Mouse (Mus musculus): Measurements from ENCODE around the gene Smim11. TPM values are rescaled to one million over a fixed set of nuclear protein-coding genes. Genes with fewer than 3 reads are reported as not detected.
A peak's percentile ranks its signal among the peaks of the same experiment; 100 is the strongest.

The Smim11 gene
- polyA plus RNA-seq, 1 experiment from 2014 or later: 117 TPM

DNA sequence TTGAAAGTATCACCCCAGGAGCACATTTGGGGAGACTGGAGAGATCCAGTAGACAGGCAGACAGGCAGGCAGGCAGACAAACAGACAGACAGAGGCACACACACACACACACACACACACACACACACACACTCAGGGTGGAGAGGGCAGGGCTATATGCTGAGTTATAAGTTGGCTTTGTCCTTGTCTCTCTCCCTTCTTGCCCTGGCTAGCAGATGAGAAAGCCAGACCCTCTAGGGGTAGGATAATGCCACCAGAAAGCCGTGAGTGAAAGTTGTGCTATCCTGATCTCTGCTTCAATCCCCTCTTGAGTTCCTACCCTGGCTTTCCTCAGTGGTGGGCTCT, 23.9 kb downstream of the Smim11 start:
- H3K27me3 ChIP-seq (ENCODE audit: insufficient read depth, poor library complexity, severe bottlenecking): no peaks in the 10 kb centered on the region
- H3K9me3 ChIP-seq: no peaks in the 10 kb centered on the region
- DNase-seq (ENCODE audit: low spot score): no peak
- peaks cover 17% of the 10 kb centered on the region for H3K4me1 ChIP-seq
- 65% methylated on average over 1 of the region's 1 CpGs for WGBS
- no peaks in the 10 kb centered on the region for H3K36me3 ChIP-seq
- peak overlapping the region; percentile 7; the same call in 1 of the 2 replicates for H3K27ac ChIP-seq
- no peak overlapping the region for H3K4me3 ChIP-seq

DNA sequence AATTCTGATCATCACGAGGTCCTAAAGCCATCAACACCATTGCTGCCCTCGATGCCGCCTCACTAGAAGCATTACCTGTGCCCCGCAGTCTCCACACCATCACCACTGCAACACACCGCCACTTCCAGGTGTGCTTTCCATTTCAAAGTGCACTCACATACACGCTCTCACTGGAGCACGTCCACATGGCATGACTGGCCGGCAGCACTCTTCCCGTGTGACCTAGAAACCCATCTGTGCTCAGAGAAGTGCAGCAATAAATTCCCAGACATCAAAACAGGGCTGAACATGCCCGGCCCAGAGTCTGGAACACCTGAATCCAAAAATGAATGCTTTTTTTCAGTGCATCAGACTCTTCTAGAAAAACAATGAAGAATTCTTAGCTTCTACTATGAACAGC, 26.8 kb downstream of the Smim11 start:
- 86% methylated on average over 10 of the region's 10 CpGs for WGBS
- DNase-seq (ENCODE audit: low spot score): no peak
- H3K27me3 ChIP-seq (ENCODE audit: insufficient read depth, poor library complexity, severe bottlenecking): no peaks in the 10 kb centered on the region

DNA sequence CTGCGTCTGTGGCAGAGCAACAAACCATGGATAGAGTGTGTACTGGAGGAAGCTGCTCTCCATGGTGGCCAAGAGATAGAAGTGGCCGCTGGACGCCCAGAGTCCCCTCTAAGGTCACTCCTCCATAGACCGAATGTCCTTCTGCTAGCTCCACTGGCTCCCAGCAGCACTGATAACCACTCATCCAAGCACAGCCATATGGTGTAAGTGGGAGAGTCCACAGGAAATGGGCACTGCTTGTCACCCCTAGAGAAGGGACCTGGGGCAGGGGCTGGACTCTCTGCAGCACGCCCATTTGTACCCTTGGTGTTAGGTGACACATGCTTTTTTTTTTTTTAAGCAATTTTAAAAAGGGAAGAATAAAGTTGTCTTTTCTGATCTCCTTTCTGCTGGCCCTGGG, 29.9 kb downstream of the Smim11 start:
- DNase-seq (ENCODE audit: low spot score): no peak
- no peak overlapping the region for H3K4me3 ChIP-seq
- no peaks in the 10 kb centered on the region for H3K36me3 ChIP-seq
- no peaks in the 10 kb centered on the region for H3K9me3 ChIP-seq
- H3K27me3 ChIP-seq (ENCODE audit: insufficient read depth, poor library complexity, severe bottlenecking): no peaks in the 10 kb centered on the region
- H3K27ac ChIP-seq: peak overlapping the region; percentile 13; the same call in 1 of the 2 replicates
- WGBS: 49% methylated on average over 5 of the region's 5 CpGs
- peaks cover 35% of the 10 kb centered on the region for H3K4me1 ChIP-seq

More for the DNA sequence above, 26.8 kb downstream of the Smim11 start:
- Histone ChIP-seq H3K36me3 (no peaks in the 10 kb centered on the region), H3K27ac (no peak overlapping the region), H3K9me3 (no peaks in the 10 kb centered on the region), H3K4me3 (no peak overlapping the region), H3K4me1 (peaks cover 32% of the 10 kb centered on the region)

DNA sequence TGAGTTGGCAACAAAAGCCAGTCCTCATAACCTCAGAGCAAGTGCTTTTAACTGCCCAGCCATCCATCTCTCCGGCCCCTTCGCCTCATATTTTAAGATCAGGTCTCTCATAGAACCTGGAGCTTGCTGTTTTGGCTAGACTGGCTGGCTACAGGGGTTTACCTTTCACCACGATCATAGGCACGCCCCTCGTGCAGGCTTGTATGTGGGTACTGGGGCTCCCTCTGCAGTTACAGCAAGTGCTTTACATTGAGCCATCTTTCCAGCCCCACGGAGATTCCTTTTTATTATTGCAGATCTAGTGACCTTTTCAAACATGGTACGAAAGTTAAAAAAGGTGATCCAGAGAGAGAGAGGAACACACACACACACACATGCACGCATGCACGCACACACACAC, 33.5 kb downstream of the Smim11 start:
- Histone ChIP-seq H3K27ac (peak overlapping the region; percentile 47; the same call in 1 of the 2 replicates), H3K4me1 (peaks cover 39% of the 10 kb centered on the region), H3K36me3 (no peaks in the 10 kb centered on the region), H3K9me3 (no peaks in the 10 kb centered on the region), H3K4me3 (no peak overlapping the region), H3K27me3 (ENCODE audit: insufficient read depth, poor library complexity, severe bottlenecking) (no peaks in the 10 kb centered on the region)
- WGBS: 62% methylated on average over 9 of the region's 9 CpGs
- DNase-seq (ENCODE audit: low spot score): no peak

DNA sequence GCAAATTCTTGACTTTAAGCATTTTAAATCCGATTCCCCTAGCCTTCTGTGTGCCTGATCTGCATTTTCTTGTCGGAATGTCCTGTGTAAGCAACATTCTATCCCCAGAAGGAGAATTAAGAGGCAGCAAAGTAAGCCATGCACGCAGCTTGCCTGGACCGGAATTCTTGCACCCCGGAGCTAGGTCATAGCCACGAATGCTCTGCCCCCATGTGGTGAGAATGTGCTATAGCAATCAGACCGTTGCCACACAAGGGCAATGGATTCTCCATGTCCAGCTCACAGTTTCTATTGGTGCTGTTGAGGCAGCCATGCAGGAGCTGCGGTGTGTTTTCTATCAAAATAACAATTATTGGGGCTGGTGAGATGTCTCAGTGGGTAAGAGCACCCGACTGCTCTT, 35.2 kb downstream of the Smim11 start:
- Histone ChIP-seq H3K27me3 (ENCODE audit: insufficient read depth, poor library complexity, severe bottlenecking) (no peaks in the 10 kb centered on the region), H3K4me1 (peaks cover 44% of the 10 kb centered on the region), H3K27ac (no peak overlapping the region; the same call in 1 of the 2 replicates), H3K4me3 (no peak overlapping the region), H3K36me3 (no peaks in the 10 kb centered on the region), H3K9me3 (no peaks in the 10 kb centered on the region)
- 8% methylated on average over 9 of the region's 9 CpGs for WGBS
- DNase-seq (ENCODE audit: low spot score): peak; percentile 90

DNA sequence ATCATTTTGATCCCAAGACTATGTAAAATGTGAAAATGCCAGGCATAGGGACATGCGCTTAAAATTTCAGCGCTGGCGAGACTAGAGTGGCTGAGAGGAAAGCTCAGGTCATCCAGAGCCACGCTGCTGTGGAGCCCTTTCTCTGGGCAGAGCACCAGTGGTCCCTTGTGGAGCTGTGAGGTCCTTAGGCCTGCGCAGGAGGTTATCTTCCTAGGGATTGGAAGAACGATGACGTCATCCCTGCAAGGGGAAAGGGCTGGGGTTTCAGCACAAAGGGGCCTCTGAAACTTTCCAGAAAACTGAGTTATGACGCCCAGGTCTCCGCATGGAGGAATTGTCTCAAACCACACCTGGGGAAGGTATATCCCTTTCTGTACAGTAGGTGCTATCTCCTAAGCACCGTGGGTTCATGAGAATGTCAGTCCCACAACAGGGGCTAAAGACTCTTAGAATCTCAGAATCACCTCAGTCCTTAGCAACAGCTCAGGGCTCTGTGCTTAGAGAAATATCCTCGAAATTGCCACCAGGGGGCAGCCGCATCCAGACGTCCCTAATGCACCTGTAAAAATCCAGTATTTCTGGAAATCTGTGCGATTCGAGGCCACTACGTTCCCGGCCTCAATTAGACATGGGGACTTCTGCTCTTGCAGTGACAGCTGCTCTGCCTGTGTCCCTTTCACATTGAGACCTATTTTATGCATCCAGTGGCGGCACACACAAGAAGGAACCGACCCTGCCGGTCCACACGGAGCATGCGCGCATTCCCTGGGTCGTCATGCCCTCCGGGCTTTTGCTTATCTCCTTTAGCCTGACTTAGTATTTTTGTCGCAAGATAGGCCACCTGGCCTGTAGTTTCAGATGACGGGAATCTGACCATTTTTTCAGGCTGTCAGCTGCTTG, 39.8 kb downstream of the Smim11 start:
- H3K4me3 ChIP-seq: peak overlapping the region; percentile 49
- H3K27me3 ChIP-seq (ENCODE audit: insufficient read depth, poor library complexity, severe bottlenecking): no peaks in the 10 kb centered on the region
- H3K4me1 ChIP-seq: peaks cover 49% of the 10 kb centered on the region
- 12% methylated on average over 27 of the region's 27 CpGs for WGBS
- no peaks in the 10 kb centered on the region for H3K36me3 ChIP-seq
- peak overlapping the region; percentile 89 for H3K27ac ChIP-seq
- no peaks in the 10 kb centered on the region for H3K9me3 ChIP-seq
- peak; percentile 92 for DNase-seq (ENCODE audit: low spot score)

DNA sequence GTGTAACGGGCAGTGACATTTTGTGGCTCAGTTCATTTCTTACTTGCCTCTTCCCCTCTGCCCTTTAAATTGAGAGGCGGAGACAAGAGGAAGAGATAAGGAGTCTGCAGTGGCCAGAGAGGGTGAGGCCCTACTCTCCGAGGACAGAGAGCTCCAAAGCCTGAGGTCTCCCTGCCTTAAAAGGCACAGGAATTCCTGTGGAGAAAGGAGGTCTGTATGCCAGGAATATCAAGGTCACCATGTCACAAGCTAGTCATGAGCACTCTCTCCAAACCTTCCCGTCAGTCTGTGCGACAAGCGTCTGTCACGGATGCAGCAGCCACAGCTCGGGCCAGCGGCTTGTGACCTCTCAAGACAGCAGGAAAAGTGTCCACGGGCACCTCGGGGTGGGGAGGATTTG, 44.1 kb downstream of the Smim11 start:
- no peaks in the 10 kb centered on the region for H3K36me3 ChIP-seq
- WGBS: 18% methylated on average over 11 of the region's 11 CpGs
- H3K4me1 ChIP-seq: peaks cover 57% of the 10 kb centered on the region
- no peak overlapping the region for H3K4me3 ChIP-seq
- no peaks in the 10 kb centered on the region for H3K27me3 ChIP-seq (ENCODE audit: insufficient read depth, poor library complexity, severe bottlenecking)
- peak overlapping the region; percentile 88 for H3K27ac ChIP-seq
- no peaks in the 10 kb centered on the region for H3K9me3 ChIP-seq
- peak; percentile 96 for DNase-seq (ENCODE audit: low spot score)

DNA sequence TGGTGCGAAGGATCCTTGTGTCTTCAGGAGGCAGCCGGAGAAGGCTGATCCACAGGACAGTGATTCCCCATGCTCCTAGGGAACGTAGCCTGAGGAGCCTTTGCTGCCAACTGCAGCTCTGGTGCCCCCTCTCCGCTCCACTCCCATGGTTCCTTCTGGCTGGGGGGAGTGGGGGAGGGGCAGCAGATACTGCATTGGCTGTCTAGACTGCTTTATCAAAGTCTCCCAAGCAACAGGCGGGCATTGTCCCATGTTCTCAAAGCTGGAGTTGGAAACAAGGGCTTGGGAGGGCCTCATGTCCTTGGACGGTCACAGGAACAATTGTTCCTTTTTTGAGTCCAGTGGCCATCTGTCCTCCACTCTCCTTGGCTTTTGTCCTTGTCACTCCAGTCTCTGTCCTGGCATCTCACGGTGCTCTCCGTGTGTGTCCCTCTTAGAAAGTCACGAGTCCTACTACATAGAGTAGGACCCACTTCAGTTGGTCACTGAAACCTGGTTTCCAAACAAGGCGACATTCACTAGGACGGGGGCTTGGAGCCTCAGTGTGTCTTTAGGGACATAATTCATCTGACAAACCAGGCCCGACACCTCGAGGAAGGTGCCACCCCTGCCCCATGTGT, 45.3 kb downstream of the Smim11 start:
- Histone ChIP-seq H3K36me3 (no peaks in the 10 kb centered on the region), H3K27ac (peak overlapping the region; percentile 88), H3K4me3 (no peak overlapping the region), H3K27me3 (ENCODE audit: insufficient read depth, poor library complexity, severe bottlenecking) (no peaks in the 10 kb centered on the region), H3K4me1 (peaks cover 46% of the 10 kb centered on the region), H3K9me3 (no peaks in the 10 kb centered on the region)
- DNase-seq (ENCODE audit: low spot score): peak; percentile 93
- 43% methylated on average over 13 of the region's 13 CpGs for WGBS

DNA sequence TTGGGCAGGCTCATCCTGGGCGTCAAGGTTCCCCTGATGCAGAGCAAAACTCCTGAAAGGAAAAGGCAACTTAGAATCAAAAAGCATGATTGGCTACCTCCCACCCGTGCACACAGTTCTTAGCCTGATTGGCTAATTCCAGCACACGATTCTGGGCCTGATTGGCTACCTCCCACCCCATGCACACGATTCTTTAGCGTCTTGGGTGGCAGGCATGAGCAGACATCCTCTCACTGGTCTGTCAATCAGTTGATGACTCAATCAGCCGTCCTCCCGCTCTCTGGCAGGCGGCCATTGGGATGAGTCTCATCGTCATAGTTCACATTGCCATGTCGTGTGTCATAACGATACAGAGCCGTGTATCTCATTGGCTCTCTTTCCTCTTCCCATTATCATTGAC, 47.9 kb downstream of the Smim11 start:
- H3K27ac ChIP-seq: peak overlapping the region; percentile 7; the same call in 1 of the 2 replicates
- H3K9me3 ChIP-seq: no peaks in the 10 kb centered on the region
- WGBS: 86% methylated on average over 12 of the region's 12 CpGs
- no peaks in the 10 kb centered on the region for H3K27me3 ChIP-seq (ENCODE audit: insufficient read depth, poor library complexity, severe bottlenecking)
- no peaks in the 10 kb centered on the region for H3K36me3 ChIP-seq
- no peak overlapping the region for H3K4me3 ChIP-seq
- peaks cover 43% of the 10 kb centered on the region for H3K4me1 ChIP-seq
- DNase-seq (ENCODE audit: low spot score): no peak

DNA sequence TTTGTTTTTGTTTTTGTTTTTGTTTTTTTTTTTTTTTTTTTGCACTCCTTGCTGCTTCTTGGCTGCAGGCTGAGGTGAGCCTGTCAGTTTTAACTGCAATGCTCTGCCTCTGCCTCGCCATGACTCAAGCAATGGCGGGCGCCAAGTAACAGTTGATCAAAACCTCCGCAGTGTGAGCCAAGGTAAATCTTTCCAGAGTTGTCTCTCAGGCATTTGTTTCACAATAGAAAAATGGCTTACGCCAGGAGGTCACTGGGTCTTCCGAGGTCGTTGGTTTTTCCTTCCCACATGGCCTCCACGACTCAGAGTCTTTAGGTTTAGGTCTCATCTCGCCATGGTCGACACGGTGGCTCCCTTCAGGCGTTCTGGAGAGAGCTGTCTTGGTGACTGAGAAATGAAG, 52.2 kb downstream of the Smim11 start:
- WGBS: 89% methylated on average over 12 of the region's 12 CpGs
- H3K9me3 ChIP-seq: no peaks in the 10 kb centered on the region
- H3K27me3 ChIP-seq (ENCODE audit: insufficient read depth, poor library complexity, severe bottlenecking): no peaks in the 10 kb centered on the region
- no peaks in the 10 kb centered on the region for H3K36me3 ChIP-seq
- H3K27ac ChIP-seq: no peak overlapping the region
- no peak for DNase-seq (ENCODE audit: low spot score)
- no peak overlapping the region for H3K4me3 ChIP-seq
- H3K4me1 ChIP-seq: peaks cover 50% of the 10 kb centered on the region

DNA sequence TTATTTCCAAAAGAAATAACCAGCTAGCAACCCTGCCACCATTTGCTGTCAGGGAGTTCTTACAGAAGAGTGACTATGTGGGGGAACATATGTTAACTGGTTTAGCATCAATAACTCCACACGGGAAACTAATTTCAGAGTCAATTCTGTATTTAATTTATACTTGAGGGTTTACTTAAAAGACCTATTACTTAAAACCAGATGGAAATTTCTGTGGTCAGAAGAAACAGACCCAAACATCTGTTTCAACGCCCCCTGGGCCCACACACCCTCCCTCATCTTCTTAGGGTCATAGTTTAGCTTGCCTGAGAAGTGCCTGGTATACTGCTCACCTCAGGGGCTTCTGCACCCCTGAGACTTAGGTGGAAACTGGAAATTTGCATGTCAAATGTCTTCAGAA, 52.8 kb downstream of the Smim11 start:
- Histone ChIP-seq H3K36me3 (no peaks in the 10 kb centered on the region), H3K4me1 (peaks cover 51% of the 10 kb centered on the region), H3K27me3 (ENCODE audit: insufficient read depth, poor library complexity, severe bottlenecking) (no peaks in the 10 kb centered on the region), H3K9me3 (no peaks in the 10 kb centered on the region), H3K4me3 (no peak overlapping the region), H3K27ac (peak overlapping the region; percentile 86; the same call in 1 of the 2 replicates)
- DNase-seq (ENCODE audit: low spot score): no peak
- 83% methylated on average over 2 of the region's 2 CpGs for WGBS

DNA sequence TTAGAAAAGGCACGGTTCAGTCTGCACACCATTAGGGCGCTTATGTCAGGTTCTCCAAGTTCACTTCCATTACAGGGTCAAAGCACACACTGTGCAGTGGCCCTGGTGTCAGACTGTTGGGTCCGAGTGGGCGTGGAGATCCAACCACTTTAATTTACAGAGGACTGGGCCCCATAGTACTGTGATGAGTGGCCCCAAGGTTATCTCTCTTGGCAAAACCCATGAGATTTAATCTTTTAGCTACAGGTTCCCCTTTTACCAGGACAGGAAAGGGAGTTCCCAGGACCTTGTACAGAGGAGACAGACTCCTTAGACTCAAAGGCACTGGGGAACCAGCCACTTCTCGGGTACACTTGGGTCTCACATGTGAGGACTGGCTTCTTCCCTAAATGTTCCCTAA, 54.3 kb downstream of the Smim11 start:
- no peak for DNase-seq (ENCODE audit: low spot score)
- Histone ChIP-seq H3K27me3 (ENCODE audit: insufficient read depth, poor library complexity, severe bottlenecking) (no peaks in the 10 kb centered on the region), H3K9me3 (no peaks in the 10 kb centered on the region), H3K27ac (peak overlapping the region; percentile 86), H3K4me3 (no peak overlapping the region), H3K36me3 (no peaks in the 10 kb centered on the region), H3K4me1 (peaks cover 57% of the 10 kb centered on the region)
- 74% methylated on average over 5 of the region's 5 CpGs for WGBS

DNA sequence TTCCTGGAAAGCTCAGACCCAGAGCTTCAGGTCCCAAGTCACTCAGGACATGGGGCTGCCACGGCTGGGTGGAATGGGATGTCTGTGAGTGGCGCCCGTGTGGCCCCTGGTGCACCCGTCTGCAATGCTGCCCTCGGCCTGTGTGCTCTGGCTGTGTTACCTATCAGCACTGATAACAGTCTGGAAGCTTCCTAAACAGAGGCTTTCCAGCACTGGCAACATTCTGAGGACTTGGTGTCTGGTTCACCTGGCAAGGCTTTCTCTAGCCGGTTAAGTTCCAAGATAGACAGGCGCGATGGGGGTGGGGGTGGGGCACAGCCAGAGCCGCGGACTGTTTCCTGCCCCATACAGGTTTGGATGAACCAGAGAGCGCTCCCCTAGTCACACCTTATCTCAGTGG, 54.9 kb downstream of the Smim11 start:
- Histone ChIP-seq H3K27ac (peak overlapping the region; percentile 86), H3K4me3 (no peak overlapping the region), H3K27me3 (ENCODE audit: insufficient read depth, poor library complexity, severe bottlenecking) (no peaks in the 10 kb centered on the region), H3K9me3 (no peaks in the 10 kb centered on the region), H3K36me3 (no peaks in the 10 kb centered on the region), H3K4me1 (peaks cover 62% of the 10 kb centered on the region)
- 34% methylated on average over 11 of the region's 11 CpGs for WGBS
- DNase-seq (ENCODE audit: low spot score): no peak

Data from heart, embryonic 10.5 days (tissue).